Mouse (Mus musculus): ENCODE measurements around the gene Zfp580.
"Not testable (repeated sequence)": the region's sequence is repeated elsewhere in the genome, so short reads cannot be mapped to it uniquely, and the experiment has no call there.

Zfp580 gene

GRCm38 (mm10) chr7:5051193-5052192 lies at the start of gene Zfp580:
Gene Zfp580, plus strand, starts transcription at chr7:5051538.
- peak; percentile 42 to 56 for DNase-seq

DNA sequence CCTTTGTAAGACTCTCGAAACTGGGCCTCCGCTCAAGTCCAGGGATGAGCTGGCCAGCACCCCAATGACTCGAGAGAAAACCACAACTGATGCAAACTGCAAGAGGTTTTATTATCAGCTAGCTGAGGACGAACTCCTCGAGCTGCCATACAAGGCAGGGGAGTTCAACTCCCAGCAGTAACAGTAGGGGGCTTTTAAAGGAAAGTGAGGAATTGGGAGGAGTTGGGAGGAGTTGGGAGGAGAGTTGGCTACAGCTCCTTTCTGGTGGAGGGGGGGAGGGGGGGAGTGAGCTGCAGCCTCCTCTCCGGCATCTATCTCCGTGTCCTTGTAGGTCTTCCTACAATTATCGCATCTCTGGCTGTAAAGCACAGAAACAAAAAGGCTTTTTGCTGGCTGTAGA lies 48.5 kb upstream of the Zfp580 start:
- not testable (repeated sequence) for DNase-seq

DNA sequence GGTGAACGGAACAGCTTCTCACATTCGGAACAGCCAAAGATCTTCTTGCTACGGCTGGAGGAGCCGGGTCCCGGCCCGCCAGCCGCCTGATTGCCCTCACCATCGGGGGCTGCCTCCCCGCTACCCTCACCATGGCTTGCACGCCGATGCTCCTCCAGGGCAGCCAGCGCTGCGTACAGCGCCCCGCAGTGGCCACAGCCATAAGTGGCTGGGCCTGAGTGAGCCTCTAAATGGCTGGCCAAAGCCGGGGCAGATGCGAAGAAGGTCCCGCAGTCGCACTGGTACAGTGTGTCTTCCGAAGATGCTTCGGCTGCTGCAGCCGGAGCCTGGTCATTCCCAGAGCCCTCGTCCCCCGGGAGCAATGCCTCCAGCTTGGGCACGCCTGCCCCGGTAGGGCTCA lies 43.1 kb upstream of the Zfp580 start:
- no peak for DNase-seq

DNA sequence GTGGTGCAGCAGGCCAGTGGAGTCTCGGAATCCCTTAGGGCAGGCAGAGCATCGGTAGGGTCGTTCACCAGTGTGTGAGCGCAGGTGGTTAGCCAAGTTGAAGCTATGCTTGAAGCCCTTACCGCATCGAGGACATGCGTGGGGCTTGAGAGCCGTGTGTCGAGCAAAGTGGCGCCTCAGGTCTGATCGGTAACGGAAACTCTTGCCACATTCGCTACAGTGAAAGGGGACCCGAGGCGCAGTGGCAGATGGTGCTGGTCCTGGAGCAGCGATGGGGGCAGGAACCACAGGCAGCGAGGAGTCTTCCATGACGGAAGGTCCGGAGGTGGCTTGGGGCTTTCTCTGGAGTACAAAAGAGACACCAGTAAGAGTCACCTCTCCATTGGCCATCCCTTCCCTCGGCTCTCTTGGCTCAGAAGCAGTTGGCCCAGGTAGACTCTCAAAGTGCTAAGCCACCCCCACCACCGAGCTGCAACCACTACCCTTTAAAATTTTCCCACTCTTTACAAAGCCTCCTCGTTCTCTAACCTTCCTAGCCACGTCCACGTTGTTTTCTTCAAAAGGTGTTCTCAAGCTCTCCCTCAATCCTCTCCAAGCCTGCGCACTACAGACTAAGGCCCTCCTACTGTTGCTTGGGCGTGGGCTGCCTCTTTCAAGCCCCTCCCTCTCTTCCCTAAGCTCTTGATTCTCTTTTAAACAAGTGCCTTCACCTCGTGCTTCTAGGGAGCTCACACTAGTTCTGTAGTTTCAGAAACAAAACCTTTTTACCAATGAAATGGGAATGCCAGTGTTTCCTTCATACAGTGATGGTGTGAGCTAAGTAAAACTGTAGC lies 38.4 kb upstream of the Zfp580 start:
- DNase-seq = no peak

DNA sequence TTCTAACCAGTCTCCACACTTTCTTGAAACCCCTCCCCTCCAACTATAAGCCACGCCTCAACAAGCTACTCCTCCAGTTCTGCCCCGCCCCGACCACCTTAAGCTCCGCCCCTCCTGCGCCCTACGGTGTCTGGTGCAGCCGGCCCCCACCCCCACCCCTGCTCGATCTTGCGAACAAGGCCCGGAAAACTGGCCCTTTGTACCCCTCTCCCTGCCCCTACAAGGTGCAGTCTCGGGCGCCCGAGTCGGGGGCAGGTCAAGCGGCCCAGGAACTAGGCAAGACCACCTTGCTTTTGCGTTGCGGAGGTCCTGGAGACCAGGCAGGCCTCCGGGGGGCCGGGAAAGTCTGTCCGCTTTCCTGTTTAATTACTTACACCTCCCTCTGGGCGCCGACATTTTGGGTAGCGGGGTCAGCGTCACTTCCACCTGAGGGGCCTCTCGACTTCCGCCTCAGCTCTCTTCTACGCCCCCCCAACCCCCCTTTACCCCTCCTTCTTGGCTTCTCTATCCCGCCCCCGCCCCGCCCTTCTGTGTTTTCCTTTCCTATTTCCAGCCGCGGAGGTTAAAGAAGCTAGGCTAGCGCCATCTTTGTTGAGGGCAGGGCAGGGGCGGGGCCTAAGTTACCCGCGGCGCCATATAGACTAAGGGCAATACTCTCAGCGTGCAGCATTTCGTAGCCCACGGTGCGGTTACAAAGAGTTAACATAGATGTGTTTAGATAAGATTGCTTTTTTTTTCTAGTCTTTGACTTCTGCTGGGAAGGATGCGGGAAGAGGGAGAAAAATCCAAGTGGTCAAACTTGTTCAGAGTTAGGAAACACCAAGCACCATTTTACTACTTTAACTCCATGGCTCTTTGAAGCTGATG lies 36.9 kb upstream of the Zfp580 start, which contains the start of the genes Zfp524 and Fiz1:
TSS of gene Zfp524 (plus strand) at position 165 of the 867 bp plus-strand sequence.
TSS of gene Fiz1 (minus strand) at position 447 of the 867 bp plus-strand sequence.
- DNase-seq = peak; percentile 97 to 99

GRCm38 (mm10) chr7:5015118-5016001 lies 36.0 kb upstream of the Zfp580 start, which contains the start of gene Gm44973:
Gene Gm44973, plus strand, starts transcription at chr7:5015496.
- DNase-seq = peak; percentile 93 to 94

- DNase-seq = peak in 1 of 2 experiments; percentile 47
Observed at GRCm38 (mm10) chr7:5016057-5016456, 35.3 kb upstream of the Zfp580 start.

GRCm38 (mm10) chr7:5016920-5017319 lies 34.4 kb upstream of the Zfp580 start:
- no peak for DNase-seq

- no peak for DNase-seq
Observed at GRCm38 (mm10) chr7:5017352-5017751, 34.0 kb upstream of the Zfp580 start.

DNA sequence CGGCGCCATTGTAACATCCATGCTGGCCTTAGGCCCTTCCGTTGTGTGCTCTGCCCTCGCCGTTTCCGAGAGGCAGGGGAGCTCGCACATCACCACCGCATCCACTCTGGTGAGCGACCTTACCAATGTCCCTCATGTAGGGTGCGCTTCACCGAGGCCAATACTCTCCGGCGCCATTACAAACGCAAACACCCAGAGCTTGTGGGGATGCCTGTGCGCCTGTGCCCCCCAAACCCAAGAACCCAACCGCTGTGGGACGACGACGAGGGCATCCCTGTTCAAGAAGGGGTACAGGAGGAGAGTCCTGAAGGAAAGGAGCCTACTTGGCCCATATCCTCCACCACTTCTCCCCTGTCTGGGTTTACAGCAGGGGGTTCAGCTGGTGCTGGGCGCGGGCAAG lies 33.4 kb upstream of the Zfp580 start:
- DNase-seq = no peak

DNA sequence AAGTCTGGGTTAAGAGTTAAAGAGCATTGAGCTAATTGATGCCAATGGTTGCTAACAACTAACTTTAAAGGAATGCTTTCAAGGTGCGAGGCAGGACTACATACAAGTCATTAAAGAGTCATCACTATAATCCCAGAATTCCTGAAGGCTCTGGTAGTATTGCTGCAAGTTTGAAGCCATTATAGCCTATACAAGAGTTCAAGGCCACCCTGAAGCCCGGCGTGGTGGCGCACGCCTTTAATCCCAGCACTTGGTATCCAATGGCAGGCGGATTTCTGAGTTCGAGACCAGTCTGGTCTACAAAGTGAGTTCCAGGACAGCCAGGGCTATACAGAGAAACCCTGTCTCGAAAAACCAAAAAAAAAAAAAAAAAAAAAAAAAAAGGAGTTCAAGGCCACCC lies 31.8 kb upstream of the Zfp580 start:
- not testable (repeated sequence) for DNase-seq

DNA sequence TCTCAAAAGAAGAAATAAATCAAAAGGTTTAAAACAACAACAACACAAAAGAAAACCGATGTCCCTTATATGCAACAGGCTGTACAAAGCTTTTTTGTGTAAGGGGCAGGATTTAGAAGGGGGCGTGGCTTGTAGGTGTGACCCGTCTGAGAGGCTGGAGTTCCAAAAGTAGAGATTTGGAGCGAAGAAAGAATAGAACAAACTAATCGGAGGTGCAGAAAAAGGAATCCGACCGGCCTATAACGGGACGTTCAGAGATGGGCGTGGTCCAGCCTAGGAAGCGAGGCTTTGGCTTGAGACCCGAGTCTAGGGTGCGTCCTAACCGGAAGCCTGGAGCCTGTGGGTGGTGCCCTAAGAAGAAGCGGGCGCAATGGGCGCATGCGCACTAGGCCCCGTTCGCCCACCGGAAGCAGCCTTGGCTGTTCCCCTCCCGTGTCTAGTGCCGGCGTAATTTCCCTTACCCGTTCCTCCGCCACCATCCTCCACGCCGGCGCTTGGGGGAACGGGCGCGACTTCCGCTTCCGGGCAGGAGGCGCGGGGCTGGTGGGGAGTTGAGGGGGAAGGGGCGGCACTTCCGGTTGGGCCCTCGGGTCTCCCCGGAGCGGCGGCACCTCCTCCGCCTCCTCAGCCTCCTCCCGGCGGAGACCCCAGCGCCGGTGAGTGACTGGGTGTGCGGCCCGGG lies 31.2 kb upstream of the Zfp580 start, which contains the start of the genes Zfp865 and Ccdc106:
TSS of gene Zfp865 (plus strand) at position 377 of the 682 bp plus-strand sequence.
TSS of gene Ccdc106 (plus strand) at position 554 of the 682 bp plus-strand sequence.
- DNase-seq = peak; percentile 99

DNA sequence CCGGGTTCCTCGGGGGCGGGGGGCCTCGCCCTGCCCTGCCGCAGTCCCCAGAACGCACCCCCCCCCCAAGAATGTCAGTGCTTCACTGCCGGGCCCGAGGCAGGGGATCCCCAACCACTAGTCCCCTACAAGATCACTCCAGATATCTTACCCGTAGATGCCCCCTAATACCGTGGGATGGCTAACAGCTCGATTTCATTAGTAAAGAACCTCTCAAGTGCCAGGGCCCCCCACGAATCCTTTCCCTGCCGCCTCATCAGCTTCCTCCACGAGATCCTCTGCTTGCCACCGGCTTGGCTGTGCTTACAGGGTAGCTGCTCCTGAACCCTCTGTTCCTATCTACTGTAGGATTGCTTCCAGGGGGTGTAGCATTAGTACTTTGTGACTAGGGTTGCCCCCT lies 30.7 kb upstream of the Zfp580 start:
- no peak for DNase-seq

GRCm38 (mm10) chr7:5021197-5021596 lies 30.1 kb upstream of the Zfp580 start:
- no peak for DNase-seq

DNA sequence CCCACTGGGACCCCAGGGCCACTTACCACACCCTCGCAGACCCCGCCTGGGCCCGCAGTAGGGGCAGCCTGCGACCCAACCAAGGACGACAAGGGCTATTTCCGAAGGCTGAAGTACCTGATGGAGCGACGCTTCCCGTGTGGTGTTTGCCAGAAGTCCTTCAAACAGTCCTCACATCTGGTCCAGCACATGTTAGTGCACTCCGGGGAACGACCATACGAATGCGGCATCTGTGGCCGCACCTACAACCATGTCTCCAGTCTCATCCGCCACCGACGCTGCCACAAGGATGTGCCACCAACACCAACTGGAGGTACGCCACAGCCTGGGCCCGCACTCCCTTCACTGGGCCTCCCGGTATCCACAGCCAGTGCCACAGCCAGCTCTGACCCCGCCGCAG lies 21.8 kb upstream of the Zfp580 start:
- DNase-seq = no peak

DNA sequence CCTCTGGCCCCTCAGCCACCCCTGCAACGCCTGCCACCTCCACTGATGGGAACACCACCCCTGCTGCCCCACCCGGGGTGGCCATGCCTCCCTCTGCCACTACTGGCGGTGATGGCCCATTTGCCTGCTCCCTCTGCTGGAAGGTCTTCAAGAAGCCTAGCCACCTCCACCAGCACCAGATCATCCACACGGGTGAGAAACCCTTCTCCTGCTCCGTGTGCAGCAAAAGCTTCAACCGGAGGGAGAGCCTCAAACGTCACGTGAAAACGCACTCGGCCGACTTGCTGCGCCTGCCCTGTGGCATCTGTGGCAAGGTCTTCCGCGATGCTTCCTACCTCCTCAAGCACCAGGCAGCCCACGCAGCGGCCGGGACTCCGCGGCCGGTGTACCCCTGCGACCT lies 21.4 kb upstream of the Zfp580 start:
- no peak for DNase-seq

GRCm38 (mm10) chr7:5030554-5031275 lies 20.6 kb upstream of the Zfp580 start:
- DNase-seq = no peak

DNA sequence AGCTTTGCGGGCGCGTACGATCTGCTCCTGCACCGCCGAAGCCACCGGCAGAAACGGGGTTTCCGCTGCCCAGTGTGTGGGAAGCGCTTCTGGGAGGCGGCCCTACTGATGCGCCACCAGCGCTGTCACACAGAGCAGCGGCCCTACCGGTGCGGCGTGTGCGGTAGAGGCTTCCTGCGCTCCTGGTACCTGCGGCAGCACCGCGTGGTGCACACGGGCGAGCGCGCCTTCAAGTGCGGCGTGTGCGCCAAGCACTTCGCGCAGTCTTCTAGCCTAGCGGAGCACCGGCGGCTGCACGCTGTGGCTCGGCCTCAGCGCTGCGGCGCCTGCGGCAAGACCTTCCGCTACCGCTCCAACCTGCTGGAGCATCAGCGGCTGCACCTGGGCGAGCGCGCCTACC lies 19.8 kb upstream of the Zfp580 start:
- DNase-seq = no peak

DNA sequence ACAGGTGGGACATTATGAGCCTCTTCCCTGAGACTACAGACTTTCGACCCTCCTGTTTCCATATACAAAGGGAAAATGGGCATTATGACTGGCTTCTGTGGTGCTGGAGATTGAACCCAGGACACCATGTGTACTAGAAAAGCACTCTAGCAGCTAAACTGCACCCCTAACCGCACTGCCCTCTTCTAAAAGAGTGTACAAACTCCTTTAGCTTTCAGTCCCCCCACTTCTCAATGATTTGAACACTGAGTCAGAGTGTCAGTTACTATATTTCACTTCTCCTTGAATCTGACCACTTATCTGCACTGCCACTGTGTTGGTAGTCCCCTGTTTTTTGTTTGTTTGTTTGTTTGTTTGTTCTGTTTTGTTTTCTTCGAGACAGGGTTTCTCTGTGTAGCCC lies 17.5 kb upstream of the Zfp580 start, which contains the start of gene 4632433K11Rik:
TSS of gene 4632433K11Rik (plus strand) at position 301 of the 400 bp plus-strand sequence.
- no peak for DNase-seq

GRCm38 (mm10) chr7:5035628-5036027 lies 15.7 kb upstream of the Zfp580 start:
- DNase-seq = no peak
